ENCODE assay signal across 8 mouse cellular contexts in the genomic region with DNA sequence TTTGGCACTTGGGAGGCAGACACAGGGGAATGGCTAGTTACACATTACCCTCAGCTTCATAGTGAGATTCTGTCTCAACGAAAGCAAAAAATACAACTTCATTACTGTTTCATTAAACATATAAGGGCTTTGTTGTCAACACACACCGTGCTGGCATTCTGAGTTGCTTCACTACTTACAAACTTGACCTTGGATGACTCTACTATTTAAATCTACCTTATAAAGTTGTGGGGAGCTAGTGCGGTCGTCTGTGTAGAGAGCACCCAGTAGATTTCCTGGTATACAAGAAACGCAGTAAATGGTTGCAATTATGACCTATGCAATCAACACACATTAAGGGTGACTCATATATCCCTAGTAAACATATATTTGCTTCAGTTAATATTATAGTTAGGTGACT. TPM values are rescaled to one million over a fixed set of nuclear protein-coding genes. Genes with fewer than 3 reads are reported as not detected.
DNase-seq lines count a peak whose midpoint lies in the region; ATAC-seq and TF ChIP-seq lines count a peak whose summit lies in the region.

No protein-coding gene starts in this region.

- H3K4me1 ChIP-seq in megakaryocyte, embryonic 14.5 days, result peaks cover 35% of the 10 kb centered on the region
- H3K4me1 ChIP-seq in intestine, embryonic 16.5 days (ENCODE audit: control insufficient read depth, insufficient read depth, low read length), result peaks cover 6% of the 10 kb centered on the region
- no peaks in the 10 kb centered on the region for H3K4me1 ChIP-seq in olfactory bulb, adult 2 months (ENCODE audit: control insufficient read depth, insufficient read depth, low read length)

- 19% methylated on average over 5 of the region's 5 CpGs for WGBS in intestine, embryonic 16.5 days
- 10% methylated on average over 5 of the region's 5 CpGs for WGBS in olfactory bulb, adult 2 months

- peak; percentile 37 for DNase-seq in CD4-positive, CD25-positive, alpha-beta regulatory T cell, adult 2 months (ENCODE audit: low read depth, low spot score)
- no peak for DNase-seq in thymus, adult 18-20 months
- no peak for DNase-seq in left cerebral cortex, postnatal 10 days (ENCODE audit: extremely low spot score in 1 of 2, low spot score in 2 of 2)

- intact Hi-C loops in left cerebral cortex, postnatal 10 days (cut with DNase I), result loop anchor here (10.0 kb wide), 1 partner anchor 286 kb away; a partner anchor contains a TSS

- ATAC-seq in CD4-positive, CD25-positive, alpha-beta regulatory T cell, adult 4 months, result no peak
- no peak for ATAC-seq in megakaryocyte, adult 5-6 weeks (ENCODE audit: poor library complexity, severe bottlenecking)
- no peak for ATAC-seq in intestine, embryonic 16.5 days

- peak overlapping the region; percentile 66 for H3K9ac ChIP-seq in intestine, embryonic 16.5 days (ENCODE audit: low read depth, low read length)

- peak overlapping the region; percentile 34; the same call in 1 of the 2 replicates for H3K27ac ChIP-seq in intestine, embryonic 16.5 days (ENCODE audit: low read length)
- H3K27ac ChIP-seq in olfactory bulb, adult 2 months (ENCODE audit: insufficient read depth, low read depth, low read length), result peak overlapping the region; percentile 62; the same call in 1 of the 2 replicates

- peak overlapping the region; percentile 55 for H3K4me2 ChIP-seq in intestine, embryonic 16.5 days (ENCODE audit: low read depth, low read length)

- TF ChIP-seq CTCF in olfactory bulb, adult 2 months (IDR thresholded peaks at IDR 0.05; ENCODE audit: insufficient read depth, low read depth, low read length), result no peak

- no peaks in the 10 kb centered on the region for H3K27me3 ChIP-seq in megakaryocyte, embryonic 14.5 days (replicated peaks)
- H3K27me3 ChIP-seq in intestine, embryonic 16.5 days (replicated peaks; ENCODE audit: control insufficient read depth, insufficient read depth, low read length), result no peaks in the 10 kb centered on the region

- H3K9me3 ChIP-seq in megakaryocyte, embryonic 14.5 days, result no peaks in the 10 kb centered on the region
- H3K9me3 ChIP-seq in intestine, embryonic 16.5 days (ENCODE audit: control insufficient read depth, low read length), result no peaks in the 10 kb centered on the region

- no peaks in the 10 kb centered on the region for H3K36me3 ChIP-seq in megakaryocyte, embryonic 14.5 days (replicated peaks; ENCODE audit: low read length)
- no peaks in the 10 kb centered on the region for H3K36me3 ChIP-seq in intestine, embryonic 16.5 days (ENCODE audit: control insufficient read depth, insufficient read depth, low read length)

- H3K4me3 ChIP-seq in megakaryocyte, embryonic 14.5 days (replicated peaks), result peak overlapping the region; percentile 96
- peak overlapping the region; percentile 94 for H3K4me3 ChIP-seq in intestine, embryonic 16.5 days (ENCODE audit: low read length)
- peak overlapping the region; percentile 98 for H3K4me3 ChIP-seq in olfactory bulb, adult 2 months (ENCODE audit: insufficient read depth, low read depth, low read length)

- no peak for TF ChIP-seq POLR2A in olfactory bulb, adult 2 months (IDR thresholded peaks at IDR 0.05; ENCODE audit: insufficient read depth, low read depth, low read length)

RNA-seq across cellular contexts. Expression of a gene that starts 0.7 kb away (rescaled TPM):
- 10 to 100 TPM; 51.7 to 77.9 TPM for polyA plus RNA-seq in CD4-positive, CD25-positive, alpha-beta regulatory T cell, adult 4 months (2017; shearing (Covaris generic))
- 0.53 and 2.4 TPM in 2 replicates for polyA plus RNA-seq in megakaryocyte, embryonic 14.5 days (2012; ENCODE audit: insufficient read depth, low replicate concordance)
- total RNA-seq in megakaryocyte, adult 5-6 weeks (2015), result 63.5 and 86.7 TPM in 2 replicates
- total RNA-seq in megakaryocyte, adult 5-6 weeks (2017), result 52.0 and 57.3 TPM in 2 replicates
- polyA plus RNA-seq in intestine, embryonic 16.5 days (2015; fragmentation: Nextera tagmentation; extraction: Ambion mirVana), result 12.1 and 14.5 TPM in 2 replicates
- not detected in 2 replicates for polyA plus RNA-seq in olfactory bulb, adult 2 months (2012; ENCODE audit: insufficient read depth, insufficient read length, low replicate concordance, missing spikeins)
- 10 to 100 TPM; 64.1 to 72.2 TPM for total RNA-seq in left cerebral cortex, postnatal 10 days (2021)

RNA-seq across cellular contexts. Expression of a gene that starts 59.1 kb away (rescaled TPM):
- 1 to 10 TPM; 8.5 to 9.0 TPM for polyA plus RNA-seq in CD4-positive, CD25-positive, alpha-beta regulatory T cell, adult 4 months (2017; shearing (Covaris generic))
- 3.5 and 5.8 TPM in 2 replicates for polyA plus RNA-seq in megakaryocyte, embryonic 14.5 days (2012; ENCODE audit: insufficient read depth, low replicate concordance)
- 13.9 and 23.6 TPM in 2 replicates for total RNA-seq in megakaryocyte, adult 5-6 weeks (2015)
- 9.8 and 14.8 TPM in 2 replicates for total RNA-seq in megakaryocyte, adult 5-6 weeks (2017)
- 4.6 and 5.9 TPM in 2 replicates for polyA plus RNA-seq in intestine, embryonic 16.5 days (2015; fragmentation: Nextera tagmentation; extraction: Ambion mirVana)
- polyA plus RNA-seq in olfactory bulb, adult 2 months (2012; ENCODE audit: insufficient read depth, insufficient read length, low replicate concordance, missing spikeins), result not detected in 2 replicates
- 10 to 100 TPM; 70.5 to 73.2 TPM for total RNA-seq in left cerebral cortex, postnatal 10 days (2021)
